8 mouse cellular contexts compared by ENCODE assay signal in the genomic region with DNA sequence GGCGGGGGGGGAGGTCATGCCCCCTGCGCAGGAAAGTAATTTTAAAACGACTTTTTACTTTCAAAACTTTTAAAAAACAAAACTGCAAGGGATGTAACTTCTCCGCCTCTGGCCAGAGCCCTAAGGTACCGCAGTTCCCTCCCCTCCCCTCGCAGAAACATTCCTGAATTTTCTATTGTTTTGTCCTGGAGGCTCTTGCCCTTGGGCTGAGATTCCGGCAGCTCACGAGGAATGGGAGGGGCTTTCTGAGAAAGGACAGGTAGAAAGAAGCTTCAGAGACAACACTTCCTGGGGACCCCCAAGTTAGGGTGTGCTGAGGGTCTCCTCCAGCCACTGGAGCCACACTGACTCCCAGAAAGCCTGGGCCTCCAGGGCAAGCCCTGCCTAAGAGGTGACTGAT. TPM values are rescaled to one million over a fixed set of nuclear protein-coding genes. Genes with fewer than 3 reads are reported as not detected.
DNase-seq lines count a peak whose midpoint lies in the region; ATAC-seq lines count a peak whose summit lies in the region.

No protein-coding gene starts in this region.

- H3K9ac ChIP-seq in neural tube, embryonic 11.5 days (ENCODE audit: low read length), result peak overlapping the region; percentile 69
- H3K9ac ChIP-seq in forebrain, embryonic 13.5 days, result peak overlapping the region; percentile 71; the same call in 1 of the 2 replicates
- peak overlapping the region; percentile 80 for H3K9ac ChIP-seq in liver, embryonic 13.5 days

- H3K9me3 ChIP-seq in neural tube, embryonic 11.5 days (ENCODE audit: control insufficient read depth, low read length), result no peaks in the 10 kb centered on the region
- H3K9me3 ChIP-seq in forebrain, embryonic 13.5 days (replicated peaks), result no peaks in the 10 kb centered on the region
- no peaks in the 10 kb centered on the region for H3K9me3 ChIP-seq in liver, embryonic 13.5 days (replicated peaks)

- no peaks in the 10 kb centered on the region for H3K36me3 ChIP-seq in neural tube, embryonic 11.5 days (ENCODE audit: control insufficient read depth, insufficient read depth, low read length)
- H3K36me3 ChIP-seq in forebrain, embryonic 13.5 days (ENCODE audit: poor library complexity, severe bottlenecking), result no peaks in the 10 kb centered on the region
- peaks cover 5% of the 10 kb centered on the region; the same call in 1 of the 2 replicates for H3K36me3 ChIP-seq in liver, embryonic 13.5 days

- no peak for DNase-seq in neural tube, embryonic 11.5 days (ENCODE audit: low spot score)
- no peak for DNase-seq in neural tube, embryonic 10.5 days (ENCODE audit: extremely low spot score, low spot score)
- DNase-seq in liver, embryonic 13.5 days, result no peak
- peak; percentile 26 for DNase-seq in yolk sac, embryonic 10.5 days (ENCODE audit: low spot score)
- DNase-seq in layer of hippocampus, adult 9-10 months (ENCODE audit: low spot score), result no peak
- DNase-seq in urinary bladder, postnatal 14 days (ENCODE audit: low spot score), result no peak

- H3K4me1 ChIP-seq in neural tube, embryonic 11.5 days (ENCODE audit: control insufficient read depth, insufficient read depth, low read length), result peaks cover 15% of the 10 kb centered on the region
- H3K4me1 ChIP-seq in forebrain, embryonic 13.5 days, result peaks cover 31% of the 10 kb centered on the region
- H3K4me1 ChIP-seq in liver, embryonic 13.5 days (replicated peaks), result peaks cover 60% of the 10 kb centered on the region

- H3K27ac ChIP-seq in neural tube, embryonic 11.5 days (ENCODE audit: low read depth, low read length), result no peak overlapping the region
- no peak overlapping the region for H3K27ac ChIP-seq in forebrain, embryonic 13.5 days
- H3K27ac ChIP-seq in liver, embryonic 13.5 days, result peak overlapping the region; percentile 89; the same call in 1 of the 2 replicates

- peak overlapping the region; percentile 46 for H3K4me3 ChIP-seq in neural tube, embryonic 11.5 days (ENCODE audit: low read depth, low read length)
- H3K4me3 ChIP-seq in forebrain, embryonic 13.5 days, result no peak overlapping the region
- peak overlapping the region; percentile 78 for H3K4me3 ChIP-seq in liver, embryonic 13.5 days (replicated peaks)

- no peak for ATAC-seq in neural tube, embryonic 11.5 days (ENCODE audit: insufficient read depth, low FRiP score, low TSS enrichment)
- no peak for ATAC-seq in forebrain, embryonic 13.5 days
- no peak for ATAC-seq in liver, embryonic 13.5 days (ENCODE audit: low read depth)
- ATAC-seq in megakaryocyte progenitor cell, adult 5-6 weeks (replicated peaks; ENCODE audit: poor library complexity), result no peak

- H3K4me2 ChIP-seq in neural tube, embryonic 11.5 days (ENCODE audit: low read depth), result peak overlapping the region; percentile 96
- peak overlapping the region; percentile 78 for H3K4me2 ChIP-seq in forebrain, embryonic 13.5 days
- peak overlapping the region; percentile 96 for H3K4me2 ChIP-seq in liver, embryonic 13.5 days

- no peaks in the 10 kb centered on the region for H3K27me3 ChIP-seq in neural tube, embryonic 11.5 days (ENCODE audit: control insufficient read depth, insufficient read depth, low read length)
- H3K27me3 ChIP-seq in forebrain, embryonic 13.5 days, result peaks cover 29% of the 10 kb centered on the region
- no peaks in the 10 kb centered on the region for H3K27me3 ChIP-seq in liver, embryonic 13.5 days

- WGBS in neural tube, embryonic 11.5 days, result 14% methylated on average over 7 of the region's 8 CpGs
- WGBS in forebrain, embryonic 13.5 days, result 6% methylated on average over 8 of the region's 8 CpGs
- WGBS in liver, embryonic 13.5 days (ENCODE audit: insufficient replicate concordance), result 34% methylated on average over 8 of the region's 8 CpGs

RNA-seq across cellular contexts. Expression of gene Parvb, which starts 0.8 kb away (rescaled TPM):
- polyA plus RNA-seq in neural tube, embryonic 11.5 days (2014; fragmentation: Nextera tagmentation; extraction: Ambion mirVana), result 10.4 and 12.1 TPM in 2 replicates
- 2.1 and 2.6 TPM in 2 replicates for polyA plus RNA-seq in forebrain, embryonic 13.5 days (2015; fragmentation: Nextera tagmentation; extraction: Ambion mirVana)
- polyA plus RNA-seq in liver, embryonic 13.5 days (2015; fragmentation: Nextera tagmentation; extraction: Ambion mirVana), result 6.7 and 8.1 TPM in 2 replicates
- 3.8 and 4.6 TPM in 2 replicates for total RNA-seq in megakaryocyte progenitor cell, adult 5-6 weeks (2015)
- total RNA-seq in megakaryocyte progenitor cell, adult 5-6 weeks (2017), result 0.33 and 1.5 TPM in 2 replicates

RNA-seq across cellular contexts. Expression of gene Samm50, which starts 40.6 kb away (rescaled TPM):
- 77.0 and 84.9 TPM in 2 replicates for polyA plus RNA-seq in neural tube, embryonic 11.5 days (2014; fragmentation: Nextera tagmentation; extraction: Ambion mirVana)
- polyA plus RNA-seq in forebrain, embryonic 13.5 days (2015; fragmentation: Nextera tagmentation; extraction: Ambion mirVana), result 84.4 and 91.5 TPM in 2 replicates
- polyA plus RNA-seq in liver, embryonic 13.5 days (2015; fragmentation: Nextera tagmentation; extraction: Ambion mirVana), result 98.0 and 106 TPM in 2 replicates
- total RNA-seq in megakaryocyte progenitor cell, adult 5-6 weeks (2015), result 45.1 and 56.2 TPM in 2 replicates
- total RNA-seq in megakaryocyte progenitor cell, adult 5-6 weeks (2017), result 35.6 and 42.0 TPM in 2 replicates
